Mouse (Mus musculus): ENCODE measurements around the gene Zfp771.

DNA sequence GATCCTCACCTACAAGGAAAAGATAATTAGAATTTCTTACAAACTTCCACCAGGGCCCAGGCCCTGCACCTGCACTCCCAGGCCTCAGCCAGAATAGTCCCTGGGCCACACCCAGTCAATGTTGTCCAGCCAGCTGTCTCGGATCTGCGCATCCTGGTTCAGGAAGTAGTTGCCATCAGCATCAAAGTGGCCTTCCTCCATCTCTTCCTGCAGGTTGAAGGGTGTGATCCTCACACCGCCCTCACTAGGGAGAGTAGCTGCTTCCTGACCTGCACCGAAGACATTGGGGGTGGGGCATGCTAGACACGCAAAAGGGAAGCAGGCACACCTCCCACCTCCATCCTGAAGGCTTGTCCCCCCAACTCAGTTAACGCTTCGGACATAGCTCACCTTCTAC is 49.4 kb upstream of the Zfp771 start:
- TF ChIP-seq CTCF (IDR thresholded peaks at IDR 0.05; ENCODE audit: extremely low read depth, insufficient read length, insufficient replicate concordance, low read depth, low read length) (no peak), POLR2A (IDR thresholded peaks at IDR 0.05; ENCODE audit: low read depth, low read length) (no peak)

All from small intestine, adult 2 months (tissue).